In the genomic region with DNA sequence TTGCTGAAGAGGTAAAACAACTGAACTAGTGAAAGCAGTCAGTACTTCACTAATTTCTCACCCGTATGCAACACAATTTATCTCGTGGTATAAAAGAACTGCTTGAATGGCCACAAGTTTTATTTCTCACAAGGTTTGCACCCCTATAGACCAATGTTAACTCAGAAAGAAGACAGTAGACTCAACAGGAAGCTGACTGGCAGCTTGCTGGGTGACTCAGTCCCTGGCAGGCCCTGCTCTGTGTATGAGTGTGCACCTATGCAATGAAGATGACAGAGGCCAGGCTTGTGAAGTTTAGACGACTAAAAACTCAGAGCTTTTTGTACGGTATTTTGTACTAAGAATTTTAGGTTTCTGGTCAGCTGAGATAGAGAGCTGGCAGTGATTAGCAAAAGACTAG, we compare ENCODE assay signal across 15 mouse cellular contexts.
DNase-seq lines count a peak whose midpoint lies in the region; ATAC-seq and TF ChIP-seq lines count a peak whose summit lies in the region.
"Had no signal": no experiment of that assay in that cellular context is flagged by ENCODE, and none has a peak within 500 bp of the region (broad histone marks: within the 10 kb centered on the region; RNA-seq: fewer than 3 reads in every experiment).

No protein-coding gene starts in this region.

- in situ Hi-C loops in CH12.LX (cut with MboI; ENCODE audit: low pct_ligation_motif_present, low pct_unique_long_range_greater_than_20kb, low sequenced_read_pairs) = no loop called here

- TF ChIP-seq POLR2A in CH12.LX (IDR thresholded peaks at IDR 0.05; ENCODE audit: low read depth, low read length) = no peak

- DNase-seq in CH12.LX (ENCODE audit: extremely low read depth) = peak; percentile 24
- peak; percentile 23 for DNase-seq in adrenal gland, adult 8-10 months
- peak; percentile 10 for DNase-seq in lung, postnatal 25 days (ENCODE audit: low spot score)
- DNase-seq in spleen, adult 12 weeks (ENCODE audit: low spot score) = no peak
- DNase-seq: gastrocnemius, adult 2 months; heart, adult 18-20 months; kidney, adult 18-20 months had no signal

- 0 out of 2 replicates have a peak, but pooled peaks cover 3% of the 10 kb centered on the region for H3K36me3 ChIP-seq in midbrain, embryonic 15.5 days (replicated peaks)
- H3K36me3 ChIP-seq in midbrain, embryonic 16.5 days (ENCODE audit: control insufficient read depth, insufficient read depth, low read length) = no peaks in the 10 kb centered on the region
- no peaks in the 10 kb centered on the region for H3K36me3 ChIP-seq in CH12.LX (replicated peaks in 1 of 2; ENCODE audit: control insufficient read depth in 1 of 2, insufficient read depth in 1 of 2, low read length in 1 of 2)
- H3K36me3 ChIP-seq: embryonic facial prominence, embryonic 12.5 days; midbrain, embryonic 12.5 days had no signal

- 0 out of 2 replicates have a peak, but pooled peaks have one; percentile 48 for ATAC-seq in midbrain, embryonic 15.5 days (replicated peaks)
- no peak for ATAC-seq in midbrain, embryonic 16.5 days
- no peak for ATAC-seq in activated CD4-positive, CD25-positive, alpha-beta regulatory T cell, adult 4 months
- ATAC-seq: forebrain, embryonic 14.5 days had no signal

- WGBS in midbrain, embryonic 15.5 days = 64% methylated on average over 4 of the region's 4 CpGs
- WGBS in midbrain, embryonic 16.5 days = 67% methylated on average over 4 of the region's 4 CpGs

- no peak overlapping the region for H3K4me2 ChIP-seq in midbrain, embryonic 15.5 days
- no peak overlapping the region for H3K4me2 ChIP-seq in midbrain, embryonic 16.5 days (ENCODE audit: low read length)
- H3K4me2 ChIP-seq in CH12.LX (ENCODE audit: insufficient read depth, low read depth, poor library complexity, severe bottlenecking) = peak overlapping the region; percentile 24; the same call in 1 of the 2 replicates
- H3K4me2 ChIP-seq: embryonic facial prominence, embryonic 12.5 days; midbrain, embryonic 12.5 days had no signal

- no peak for TF ChIP-seq EP300 in CH12.LX (IDR thresholded peaks at IDR 0.05; ENCODE audit: low read length)

- dilution Hi-C loops in CH12.LX (cut with MboI; ENCODE audit: extremely low pct_ligation_motif_present, extremely low pct_unique_long_range_greater_than_20kb, low sequenced_read_pairs) = no loop called here

- H3K9me3 ChIP-seq in midbrain, embryonic 15.5 days = no peaks in the 10 kb centered on the region
- no peaks in the 10 kb centered on the region for H3K9me3 ChIP-seq in midbrain, embryonic 16.5 days (replicated peaks; ENCODE audit: control insufficient read depth, low read length, poor library complexity, severe bottlenecking)
- no peaks in the 10 kb centered on the region for H3K9me3 ChIP-seq in CH12.LX (replicated peaks; ENCODE audit: low read length)
- H3K9me3 ChIP-seq: embryonic facial prominence, embryonic 12.5 days; hindbrain, embryonic 15.5 days; midbrain, embryonic 12.5 days; neural tube, embryonic 15.5 days had no signal

- no peak overlapping the region for H3K9ac ChIP-seq in midbrain, embryonic 15.5 days
- no peak overlapping the region for H3K9ac ChIP-seq in midbrain, embryonic 16.5 days (ENCODE audit: low read depth, low read length)
- H3K9ac ChIP-seq in CH12.LX (ENCODE audit: insufficient read depth, low read depth) = no peak overlapping the region
- H3K9ac ChIP-seq: embryonic facial prominence, embryonic 12.5 days; hindbrain, embryonic 15.5 days; midbrain, embryonic 12.5 days; neural tube, embryonic 15.5 days had no signal

- H3K79me2 ChIP-seq in CH12.LX (replicated peaks; ENCODE audit: control insufficient read depth, extremely low read depth, insufficient read depth, poor library complexity, severe bottlenecking) = no peaks in the 10 kb centered on the region

- no peak overlapping the region for H3K4me3 ChIP-seq in midbrain, embryonic 15.5 days
- H3K4me3 ChIP-seq in midbrain, embryonic 16.5 days (ENCODE audit: low read depth, low read length) = no peak overlapping the region
- no peak overlapping the region for H3K4me3 ChIP-seq in CH12.LX (replicated peaks in 1 of 3; ENCODE audit: low read depth in 2 of 3, low read length in 2 of 3, poor library complexity in 1 of 3)
- H3K4me3 ChIP-seq: embryonic facial prominence, embryonic 12.5 days; gastrocnemius, adult 2 months; hindbrain, embryonic 15.5 days; midbrain, embryonic 12.5 days; neural tube, embryonic 15.5 days had no signal

- H3K4me1 ChIP-seq in midbrain, embryonic 15.5 days = peaks cover 10% of the 10 kb centered on the region
- peaks cover 14% of the 10 kb centered on the region for H3K4me1 ChIP-seq in midbrain, embryonic 16.5 days (ENCODE audit: control insufficient read depth, insufficient read depth, low read length)
- H3K4me1 ChIP-seq in CH12.LX (ENCODE audit: control insufficient read depth in 1 of 2, insufficient read depth in 2 of 2) = peaks cover 3 to 8% of the 10 kb centered on the region in 2 experiments; a peak in 1 of 4 replicates

- no peak for TF ChIP-seq RAD21 in CH12.LX (IDR thresholded peaks at IDR 0.05; ENCODE audit: low read depth, low read length)

- no peak for TF ChIP-seq CTCF in CH12.LX (conservative IDR thresholded peaks at IDR 0.05 in 1 of 2, IDR thresholded peaks at IDR 0.05 in 1 of 2; ENCODE audit: low read depth in 2 of 2, low read length in 2 of 2)

- H3K27ac ChIP-seq in midbrain, embryonic 15.5 days = no peak overlapping the region
- no peak overlapping the region for H3K27ac ChIP-seq in midbrain, embryonic 16.5 days (ENCODE audit: low read length)
- H3K27ac ChIP-seq in CH12.LX (ENCODE audit: insufficient read depth, low read depth) = no peak overlapping the region
- H3K27ac ChIP-seq: embryonic facial prominence, embryonic 12.5 days; gastrocnemius, adult 2 months; hindbrain, embryonic 15.5 days; neural tube, embryonic 15.5 days had no signal

- no peaks in the 10 kb centered on the region for H3K27me3 ChIP-seq in midbrain, embryonic 15.5 days (replicated peaks)
- no peaks in the 10 kb centered on the region for H3K27me3 ChIP-seq in midbrain, embryonic 16.5 days (ENCODE audit: control insufficient read depth, insufficient read depth, low read depth, low read length)
- H3K27me3 ChIP-seq in CH12.LX (replicated peaks) = no peaks in the 10 kb centered on the region
- H3K27me3 ChIP-seq: embryonic facial prominence, embryonic 12.5 days; hindbrain, embryonic 15.5 days; midbrain, embryonic 12.5 days; neural tube, embryonic 15.5 days had no signal

TF ChIP-seq in CH12.LX, 34 proteins besides CTCF, POLR2A, EP300 and RAD21:
- TF ChIP-seq NRF1 (IDR thresholded peaks at IDR 0.05; ENCODE audit: low read depth, low read length) (no peak), IRF4 (IDR thresholded peaks at IDR 0.05; ENCODE audit: low read depth, low read length) (peak; percentile 19; the same call in 1 of the 2 replicates)
